9 mouse cellular contexts compared by ENCODE assay signal in the genomic region with DNA sequence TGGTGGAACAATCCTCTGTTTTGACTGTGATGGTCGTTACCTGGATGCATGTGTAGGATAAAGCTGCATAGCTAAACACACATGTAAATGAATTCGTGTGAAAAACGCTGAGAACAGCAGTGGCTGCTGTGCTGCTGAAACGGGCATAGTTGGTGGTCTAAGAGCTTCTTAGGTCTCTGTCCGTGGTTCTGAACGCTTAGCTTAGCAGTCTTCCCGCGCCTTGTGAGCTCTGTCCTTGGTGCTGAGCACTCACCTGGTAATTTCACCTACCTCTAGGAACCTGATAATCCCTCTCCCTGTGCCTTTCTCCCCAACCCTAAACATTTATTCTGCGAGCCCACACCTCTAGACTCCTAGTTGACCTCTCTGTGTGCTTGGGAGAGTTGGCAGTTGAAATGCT. TPM values are rescaled to one million over a fixed set of nuclear protein-coding genes. Genes with fewer than 3 reads are reported as not detected.
DNase-seq lines count a peak whose midpoint lies in the region; ATAC-seq lines count a peak whose summit lies in the region.
"Had no signal": no experiment of that assay in that cellular context is flagged by ENCODE, and none has a peak within 500 bp of the region (broad histone marks: within the 10 kb centered on the region; RNA-seq: fewer than 3 reads in every experiment).

No protein-coding gene starts in this region.

- no peak overlapping the region for H3K4me3 ChIP-seq in forebrain, embryonic 14.5 days (ENCODE audit: low read depth, low read length)
- H3K4me3 ChIP-seq in forebrain, embryonic 16.5 days (replicated peaks; ENCODE audit: low read length), result no peak overlapping the region
- H3K4me3 ChIP-seq in limb, embryonic 10.5 days, result no peak overlapping the region
- H3K4me3 ChIP-seq in midbrain, embryonic 11.5 days (ENCODE audit: low read depth, low read length), result no peak overlapping the region
- H3K4me3 ChIP-seq: hindbrain, embryonic 15.5 days had no signal

- H3K4me1 ChIP-seq in forebrain, embryonic 14.5 days (ENCODE audit: control insufficient read depth, insufficient read depth, low read length), result no peaks in the 10 kb centered on the region
- H3K4me1 ChIP-seq in forebrain, embryonic 16.5 days (replicated peaks; ENCODE audit: control insufficient read depth, insufficient read depth, low read length), result no peaks in the 10 kb centered on the region
- H3K4me1 ChIP-seq in limb, embryonic 10.5 days, result no peaks in the 10 kb centered on the region
- H3K4me1 ChIP-seq in midbrain, embryonic 11.5 days (ENCODE audit: control insufficient read depth, insufficient read depth, low read length), result no peaks in the 10 kb centered on the region
- H3K4me1 ChIP-seq: hindbrain, embryonic 15.5 days had no signal

- no peak overlapping the region for H3K9ac ChIP-seq in forebrain, embryonic 14.5 days (ENCODE audit: low read length)
- no peak overlapping the region for H3K9ac ChIP-seq in forebrain, embryonic 16.5 days (replicated peaks; ENCODE audit: low read depth, low read length)
- H3K9ac ChIP-seq in midbrain, embryonic 11.5 days (ENCODE audit: low read length), result no peak overlapping the region
- H3K9ac ChIP-seq: hindbrain, embryonic 15.5 days had no signal

- no peak overlapping the region for H3K27ac ChIP-seq in forebrain, embryonic 14.5 days (ENCODE audit: low read depth, low read length)
- H3K27ac ChIP-seq in forebrain, embryonic 16.5 days (ENCODE audit: low read length), result no peak overlapping the region
- H3K27ac ChIP-seq in limb, embryonic 10.5 days, result no peak overlapping the region
- no peak overlapping the region for H3K27ac ChIP-seq in midbrain, embryonic 11.5 days (ENCODE audit: low read depth, low read length)
- H3K27ac ChIP-seq: hindbrain, embryonic 15.5 days had no signal

- H3K36me3 ChIP-seq in forebrain, embryonic 14.5 days (ENCODE audit: control insufficient read depth, insufficient read depth, low read length), result no peaks in the 10 kb centered on the region
- no peaks in the 10 kb centered on the region for H3K36me3 ChIP-seq in forebrain, embryonic 16.5 days (ENCODE audit: control insufficient read depth, insufficient read depth)
- H3K36me3 ChIP-seq in limb, embryonic 10.5 days, result no peaks in the 10 kb centered on the region
- H3K36me3 ChIP-seq in midbrain, embryonic 11.5 days (ENCODE audit: control insufficient read depth, insufficient read depth, low read length), result no peaks in the 10 kb centered on the region
- H3K36me3 ChIP-seq: hindbrain, embryonic 15.5 days had no signal

- no peaks in the 10 kb centered on the region for H3K9me3 ChIP-seq in forebrain, embryonic 14.5 days (replicated peaks; ENCODE audit: control insufficient read depth, low read length)
- no peaks in the 10 kb centered on the region for H3K9me3 ChIP-seq in forebrain, embryonic 16.5 days (ENCODE audit: control insufficient read depth, low read length)
- no peaks in the 10 kb centered on the region for H3K9me3 ChIP-seq in limb, embryonic 10.5 days (replicated peaks)
- H3K9me3 ChIP-seq in midbrain, embryonic 11.5 days (ENCODE audit: control insufficient read depth, low read length), result no peaks in the 10 kb centered on the region
- H3K9me3 ChIP-seq: hindbrain, embryonic 15.5 days had no signal

- DNase-seq in forebrain, embryonic 14.5 days (ENCODE audit: low spot score), result peak; percentile 42
- DNase-seq in 3T3-L1 (ENCODE audit: low read depth, low spot score), result peak; percentile 64
- DNase-seq in adrenal gland, postnatal 36 days, result peak; percentile 25 to 57
- peak; percentile 79 for DNase-seq in limb, embryonic 10.5 days (ENCODE audit: low spot score)
- peak; percentile 47 for DNase-seq in thymus, postnatal 25 days
- no peak for DNase-seq in midbrain, embryonic 11.5 days (ENCODE audit: low spot score, missing footprints)
- no peak for DNase-seq in gastrocnemius, adult 8-10 months (ENCODE audit: low spot score in 2 of 2)

- H3K4me2 ChIP-seq in forebrain, embryonic 14.5 days (ENCODE audit: low read length), result no peak overlapping the region
- H3K4me2 ChIP-seq in forebrain, embryonic 16.5 days (ENCODE audit: low read length), result no peak overlapping the region
- H3K4me2 ChIP-seq in midbrain, embryonic 11.5 days, result no peak overlapping the region
- H3K4me2 ChIP-seq: hindbrain, embryonic 15.5 days had no signal

- 3% methylated on average over 9 of the region's 9 CpGs for WGBS in forebrain, embryonic 14.5 days
- 2% methylated on average over 9 of the region's 9 CpGs for WGBS in forebrain, embryonic 16.5 days
- WGBS in limb, embryonic 10.5 days, result 3% methylated on average over 9 of the region's 9 CpGs
- 5% methylated on average over 9 of the region's 9 CpGs for WGBS in midbrain, embryonic 11.5 days

- ATAC-seq in forebrain, embryonic 14.5 days, result no peak
- no peak for ATAC-seq in forebrain, embryonic 16.5 days
- no peak for ATAC-seq in midbrain, embryonic 11.5 days (ENCODE audit: low FRiP score)

- H3K27me3 ChIP-seq in forebrain, embryonic 14.5 days (replicated peaks; ENCODE audit: control insufficient read depth, insufficient read depth, low read length), result no peaks in the 10 kb centered on the region
- no peaks in the 10 kb centered on the region for H3K27me3 ChIP-seq in forebrain, embryonic 16.5 days (replicated peaks; ENCODE audit: control insufficient read depth, insufficient read depth, low read length)
- H3K27me3 ChIP-seq in limb, embryonic 10.5 days (ENCODE audit: low read depth, poor library complexity, severe bottlenecking), result no peaks in the 10 kb centered on the region
- no peaks in the 10 kb centered on the region for H3K27me3 ChIP-seq in midbrain, embryonic 11.5 days (ENCODE audit: control insufficient read depth, insufficient read depth, low read length)
- H3K27me3 ChIP-seq: hindbrain, embryonic 15.5 days had no signal

RNA-seq across cellular contexts. Expression of gene Cd300ld3, which starts 4.0 kb away (rescaled TPM):
- not detected in 2 replicates for polyA plus RNA-seq in forebrain, embryonic 14.5 days (2014; fragmentation: Nextera tagmentation; extraction: Ambion mirVana)
- polyA plus RNA-seq in forebrain, embryonic 16.5 days (2015; fragmentation: Nextera tagmentation; extraction: Ambion mirVana), result not detected in 2 replicates
- total RNA-seq in adrenal gland, postnatal 36 days (2021), result 1 to 10 TPM; 1.6 to 5.3 TPM
- not detected in 2 replicates for polyA plus RNA-seq in limb, embryonic 10.5 days (2016; fragmentation: Nextera tagmentation; extraction: Ambion mirVana)
- not detected in 2 replicates for polyA plus RNA-seq in midbrain, embryonic 11.5 days (2014; fragmentation: Nextera tagmentation; extraction: Ambion mirVana)
- total RNA-seq in gastrocnemius, adult 8-10 months (2022), result 1 to 10 TPM in 2 of 4 experiments, under 1 TPM in 2; 0.29 to 2.9 (median 1.2) TPM
- polyA plus RNA-seq: hindbrain, embryonic 15.5 days had no signal

RNA-seq across cellular contexts. Expression of gene Cd300e, which starts 9.8 kb away (rescaled TPM):
- polyA plus RNA-seq in forebrain, embryonic 14.5 days (2014; fragmentation: Nextera tagmentation; extraction: Ambion mirVana), result not detected in 2 replicates
- polyA plus RNA-seq in forebrain, embryonic 16.5 days (2015; fragmentation: Nextera tagmentation; extraction: Ambion mirVana), result not detected in 2 replicates
- under 1 TPM; 0.26 to 0.43 TPM for total RNA-seq in adrenal gland, postnatal 36 days (2021)
- not detected in 2 replicates for polyA plus RNA-seq in limb, embryonic 10.5 days (2016; fragmentation: Nextera tagmentation; extraction: Ambion mirVana)
- polyA plus RNA-seq in midbrain, embryonic 11.5 days (2014; fragmentation: Nextera tagmentation; extraction: Ambion mirVana), result not detected in 2 replicates
- under 1 TPM in 1 of 4 experiments, not detected in 3; 0.13 TPM for total RNA-seq in gastrocnemius, adult 8-10 months (2022)
- polyA plus RNA-seq: hindbrain, embryonic 15.5 days had no signal

RNA-seq across cellular contexts. Expression of gene Cd300ld5, which starts 14.6 kb away (rescaled TPM):
- polyA plus RNA-seq in forebrain, embryonic 14.5 days (2014; fragmentation: Nextera tagmentation; extraction: Ambion mirVana), result not detected in 2 replicates
- not detected in 2 replicates for polyA plus RNA-seq in forebrain, embryonic 16.5 days (2015; fragmentation: Nextera tagmentation; extraction: Ambion mirVana)
- total RNA-seq in adrenal gland, postnatal 36 days (2021), result 1 to 10 TPM; 5.3 to 8.1 TPM
- polyA plus RNA-seq in limb, embryonic 10.5 days (2016; fragmentation: Nextera tagmentation; extraction: Ambion mirVana), result not detected in 2 replicates
- polyA plus RNA-seq in midbrain, embryonic 11.5 days (2014; fragmentation: Nextera tagmentation; extraction: Ambion mirVana), result not detected in 2 replicates
- 1 to 10 TPM in 1 of 4 experiments, under 1 TPM in 2, not detected in 1; 0.29 to 2.7 (median 0.77) TPM for total RNA-seq in gastrocnemius, adult 8-10 months (2022)
- polyA plus RNA-seq: hindbrain, embryonic 15.5 days had no signal

RNA-seq across cellular contexts. Expression of gene Cd300ld4, which starts 25.4 kb away (rescaled TPM):
- not detected in 2 replicates for polyA plus RNA-seq in forebrain, embryonic 14.5 days (2014; fragmentation: Nextera tagmentation; extraction: Ambion mirVana)
- not detected in 2 replicates for polyA plus RNA-seq in forebrain, embryonic 16.5 days (2015; fragmentation: Nextera tagmentation; extraction: Ambion mirVana)
- total RNA-seq in adrenal gland, postnatal 36 days (2021), result under 1 TPM in 1 of 2 experiments, not detected in 1; 0.63 TPM
- polyA plus RNA-seq in limb, embryonic 10.5 days (2016; fragmentation: Nextera tagmentation; extraction: Ambion mirVana), result not detected in 2 replicates
- polyA plus RNA-seq in midbrain, embryonic 11.5 days (2014; fragmentation: Nextera tagmentation; extraction: Ambion mirVana), result not detected in 2 replicates
- total RNA-seq in gastrocnemius, adult 8-10 months (2022), result under 1 TPM in 1 of 4 experiments, not detected in 3; 0.74 TPM
- polyA plus RNA-seq: hindbrain, embryonic 15.5 days had no signal

RNA-seq across cellular contexts. Expression of gene Cd300ld2, which starts 36.2 kb away (rescaled TPM):
- polyA plus RNA-seq in forebrain, embryonic 14.5 days (2014; fragmentation: Nextera tagmentation; extraction: Ambion mirVana), result not detected in 2 replicates
- not detected in 2 replicates for polyA plus RNA-seq in forebrain, embryonic 16.5 days (2015; fragmentation: Nextera tagmentation; extraction: Ambion mirVana)
- not detected for total RNA-seq in adrenal gland, postnatal 36 days (2021)
- polyA plus RNA-seq in limb, embryonic 10.5 days (2016; fragmentation: Nextera tagmentation; extraction: Ambion mirVana), result not detected in 2 replicates
- not detected in 2 replicates for polyA plus RNA-seq in midbrain, embryonic 11.5 days (2014; fragmentation: Nextera tagmentation; extraction: Ambion mirVana)
- not detected for total RNA-seq in gastrocnemius, adult 8-10 months (2022)
- polyA plus RNA-seq: hindbrain, embryonic 15.5 days had no signal

Comparison
In these comparisons a context has a peak if more than half of its experiments do, and no peak if none do; other contexts are left out.
1. DNase-seq: peak in forebrain, embryonic 14.5 days (single experiment), 3T3-L1 (single experiment), adrenal gland, postnatal 36 days (2 of 2), limb, embryonic 10.5 days (single experiment) and thymus, postnatal 25 days (single experiment); none in midbrain, embryonic 11.5 days (single experiment) and gastrocnemius, adult 8-10 months (0 of 2).